Mouse (Mus musculus): ENCODE measurements around the gene Cbx2.

DNA sequence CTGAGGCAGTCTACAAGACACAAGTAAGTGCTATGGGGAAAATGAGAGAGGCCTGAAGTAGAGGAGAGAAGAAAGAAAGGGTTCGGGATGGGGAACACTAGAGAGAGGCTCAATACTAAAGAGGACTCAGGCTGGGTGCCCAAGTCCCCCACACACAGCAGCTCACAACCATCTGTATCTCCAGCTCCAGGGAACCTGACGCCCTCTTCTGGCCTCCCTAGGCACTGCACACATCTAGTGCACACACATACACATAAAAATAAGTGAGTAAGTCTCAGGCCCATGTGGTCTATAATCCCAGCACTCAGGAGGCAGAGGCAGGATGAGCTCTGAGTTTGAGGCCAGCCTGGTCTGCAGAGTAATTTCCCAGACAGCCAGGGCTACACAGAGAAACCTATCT, 21.9 kb upstream of the Cbx2 start:
- no peak for TF ChIP-seq CTCF (IDR thresholded peaks at IDR 0.05; ENCODE audit: extremely low read depth, insufficient read depth, insufficient read length, insufficient replicate concordance)
- no peak for TF ChIP-seq POLR2A (IDR thresholded peaks at IDR 0.05; ENCODE audit: low read depth, low read length)
